Mouse (Mus musculus): ENCODE measurements at regions not wholly inside any gene's neighbourhood (a gene's known extent, or its start where the extent isn't known, plus 50 kb on each side); places are given as distances from the start of the nearest gene placed in this dataset.

GRCm38 (mm10) chr1:137136156-137136555, 175.9 kb upstream of the Nr5a2 start:
- peak; percentile 99 for ATAC-seq (ENCODE audit: low TSS enrichment)

- no peak for ATAC-seq (ENCODE audit: low TSS enrichment)
These were observed 173.5 kb upstream of the Nr5a2 start for GRCm38 (mm10) chr1:137133734-137134133.

GRCm38 (mm10) chr1:137130264-137130663, 170.0 kb upstream of the Nr5a2 start:
- ATAC-seq (ENCODE audit: low TSS enrichment): no peak

GRCm38 (mm10) chr1:137129116-137129515, 168.9 kb upstream of the Nr5a2 start:
- no peak for ATAC-seq (ENCODE audit: low TSS enrichment)

- ATAC-seq (ENCODE audit: low TSS enrichment): no peak
These were observed 157.6 kb upstream of the Nr5a2 start for GRCm38 (mm10) chr1:137117866-137118265.

- no peak for ATAC-seq (ENCODE audit: low TSS enrichment)
These were observed 146.2 kb upstream of the Nr5a2 start for GRCm38 (mm10) chr1:137106444-137106843.

GRCm38 (mm10) chr1:137091762-137092161, 131.5 kb upstream of the Nr5a2 start:
- ATAC-seq (ENCODE audit: low TSS enrichment): peak; percentile 97

- no peak for ATAC-seq (ENCODE audit: low TSS enrichment)
These were observed 127.9 kb upstream of the Nr5a2 start for GRCm38 (mm10) chr1:137088148-137088547.

- no peak for ATAC-seq (ENCODE audit: low TSS enrichment)
These were observed 126.5 kb upstream of the Nr5a2 start for GRCm38 (mm10) chr1:137086766-137087165.

GRCm38 (mm10) chr1:137083500-137083899, 123.3 kb upstream of the Nr5a2 start:
- ATAC-seq (ENCODE audit: low TSS enrichment): no peak

- no peak for ATAC-seq (ENCODE audit: low TSS enrichment)
These were observed 119.3 kb upstream of the Nr5a2 start for GRCm38 (mm10) chr1:137079401-137080003.

- peak; percentile 99 for ATAC-seq (ENCODE audit: low TSS enrichment)
These were observed 114.5 kb upstream of the Nr5a2 start for GRCm38 (mm10) chr1:137074787-137075186.

GRCm38 (mm10) chr1:137073857-137074572, 113.8 kb upstream of the Nr5a2 start:
- ATAC-seq (ENCODE audit: low TSS enrichment): no peak

- ATAC-seq (ENCODE audit: low TSS enrichment): no peak
These were observed 100.7 kb upstream of the Nr5a2 start for GRCm38 (mm10) chr1:137060914-137061313.

GRCm38 (mm10) chr1:137053134-137053533, 92.9 kb upstream of the Nr5a2 start:
- no peak for ATAC-seq (ENCODE audit: low TSS enrichment)

GRCm38 (mm10) chr1:137051515-137051914, 91.3 kb upstream of the Nr5a2 start:
- no peak for ATAC-seq (ENCODE audit: low TSS enrichment)

- ATAC-seq (ENCODE audit: low TSS enrichment): no peak
These were observed 83.8 kb upstream of the Nr5a2 start for GRCm38 (mm10) chr1:137044076-137044475.

GRCm38 (mm10) chr1:137042414-137043010, 82.3 kb upstream of the Nr5a2 start:
- ATAC-seq (ENCODE audit: low TSS enrichment): no peak

GRCm38 (mm10) chr1:137040898-137041297, 80.7 kb upstream of the Nr5a2 start:
- ATAC-seq (ENCODE audit: low TSS enrichment): no peak

- ATAC-seq (ENCODE audit: low TSS enrichment): no peak
These were observed 74.3 kb upstream of the Nr5a2 start for GRCm38 (mm10) chr1:137034586-137034985.

GRCm38 (mm10) chr1:137033679-137034078, 73.4 kb upstream of the Nr5a2 start:
- ATAC-seq (ENCODE audit: low TSS enrichment): no peak

GRCm38 (mm10) chr1:137023706-137024105, 63.5 kb upstream of the Nr5a2 start:
- ATAC-seq (ENCODE audit: low TSS enrichment): peak; percentile 70

GRCm38 (mm10) chr1:137020528-137020927, 60.3 kb upstream of the Nr5a2 start:
- no peak for ATAC-seq (ENCODE audit: low TSS enrichment)

Measured in frontal cortex, adult (tissue).